Mouse (Mus musculus): Measurements from ENCODE around the gene Ubb. TPM values are rescaled to one million over a fixed set of nuclear protein-coding genes. Genes with fewer than 3 reads are reported as not detected.
"Not testable (repeated sequence)": the region's sequence is repeated elsewhere in the genome, so short reads cannot be mapped to it uniquely, and the experiment has no call there.

Gene Ubb
- 3,111 and 3,234 TPM in 2 replicates for polyA plus RNA-seq (2012; rRNA removed)
- 3,423 and 3,655 TPM in 2 replicates for polyA plus RNA-seq (2014; fragmentation: Nextera tagmentation; extraction: Ambion mirVana)

- no peaks in the 10 kb centered on the region for H3K27me3 ChIP-seq (ENCODE audit: control insufficient read depth, insufficient read depth, low read length)
- H3K9ac ChIP-seq (ENCODE audit: low read depth, low read length, severe bottlenecking), result peak within 1 kb of the TSS; percentile 91
- peak; percentile 97 for ATAC-seq (ENCODE audit: low FRiP score, low read depth)
- peaks cover 23% of the 10 kb centered on the region for H3K36me3 ChIP-seq (ENCODE audit: control insufficient read depth, insufficient read depth, low read length)
- DNase-seq (ENCODE audit: low spot score), result peak; percentile 100
- H3K9me3 ChIP-seq (ENCODE audit: control insufficient read depth, low read length), result no peaks in the 10 kb centered on the region
- H3K4me1 ChIP-seq (ENCODE audit: control insufficient read depth, insufficient read depth, low read length), result peaks cover 24% of the 10 kb centered on the region
- peak within 1 kb of the TSS; percentile 77 for H3K4me3 ChIP-seq (replicated peaks; ENCODE audit: low read length)
- peak within 1 kb of the TSS; percentile 94 for H3K4me2 ChIP-seq (replicated peaks; ENCODE audit: low read depth, low read length, severe bottlenecking)
- peak within 1 kb of the TSS; percentile 97 for H3K27ac ChIP-seq (replicated peaks; ENCODE audit: low read depth, low read length)
- peak; percentile 93; the same call in 1 of the 2 replicates for TF ChIP-seq POLR2A (IDR thresholded peaks at IDR 0.05; ENCODE audit: borderline replicate concordance, extremely low read depth, insufficient read depth, insufficient read length)
- under 1% methylated on average over 40 of the region's 40 CpGs for WGBS
These were observed at the start of gene Ubb for GRCm38 (mm10) chr11:62550727-62551225. TSS of gene Ubb (plus strand) at chr11:62551171.

- Histone ChIP-seq H3K4me2 (replicated peaks; ENCODE audit: low read depth, low read length, severe bottlenecking) (no peak overlapping the region), H3K9me3 (ENCODE audit: control insufficient read depth, low read length) (no peaks in the 10 kb centered on the region), H3K27ac (replicated peaks; ENCODE audit: low read depth, low read length) (no peak overlapping the region), H3K4me3 (replicated peaks; ENCODE audit: low read length) (no peak overlapping the region), H3K9ac (ENCODE audit: low read depth, low read length, severe bottlenecking) (no peak overlapping the region), H3K4me1 (ENCODE audit: control insufficient read depth, insufficient read depth, low read length) (no peaks in the 10 kb centered on the region), H3K36me3 (ENCODE audit: control insufficient read depth, insufficient read depth, low read length) (peaks cover 2% of the 10 kb centered on the region; the same call in 1 of the 2 replicates), H3K27me3 (ENCODE audit: control insufficient read depth, insufficient read depth, low read length) (no peaks in the 10 kb centered on the region)
- 86% methylated on average over 4 of the region's 4 CpGs for WGBS
- no peak for DNase-seq (ENCODE audit: low spot score)
- ATAC-seq (ENCODE audit: low FRiP score, low read depth), result no peak
- no peak for TF ChIP-seq POLR2A (IDR thresholded peaks at IDR 0.05; ENCODE audit: borderline replicate concordance, extremely low read depth, insufficient read depth, insufficient read length)
These were observed 43.3 kb upstream of the Ubb start for GRCm38 (mm10) chr11:62507683-62508082.

GRCm38 (mm10) chr11:62508365-62508764, 42.6 kb upstream of the Ubb start:
- not testable (repeated sequence) for H3K27ac ChIP-seq (replicated peaks; ENCODE audit: low read depth, low read length); H3K9ac ChIP-seq (ENCODE audit: low read depth, low read length, severe bottlenecking); DNase-seq (ENCODE audit: low spot score); H3K4me1 ChIP-seq (ENCODE audit: control insufficient read depth, insufficient read depth, low read length); ATAC-seq (ENCODE audit: low FRiP score, low read depth); H3K9me3 ChIP-seq (ENCODE audit: control insufficient read depth, low read length); H3K4me2 ChIP-seq (replicated peaks; ENCODE audit: low read depth, low read length, severe bottlenecking); H3K4me3 ChIP-seq (replicated peaks; ENCODE audit: low read length); H3K36me3 ChIP-seq (ENCODE audit: control insufficient read depth, insufficient read depth, low read length); H3K27me3 ChIP-seq (ENCODE audit: control insufficient read depth, insufficient read depth, low read length)
- WGBS, result 97% methylated on average over 13 of the region's 13 CpGs

GRCm38 (mm10) chr11:62508816-62509215, 42.2 kb upstream of the Ubb start:
- not testable (repeated sequence) for H3K9me3 ChIP-seq (ENCODE audit: control insufficient read depth, low read length); H3K27me3 ChIP-seq (ENCODE audit: control insufficient read depth, insufficient read depth, low read length); H3K27ac ChIP-seq (replicated peaks; ENCODE audit: low read depth, low read length); H3K4me2 ChIP-seq (replicated peaks; ENCODE audit: low read depth, low read length, severe bottlenecking); H3K9ac ChIP-seq (ENCODE audit: low read depth, low read length, severe bottlenecking); ATAC-seq (ENCODE audit: low FRiP score, low read depth); H3K4me1 ChIP-seq (ENCODE audit: control insufficient read depth, insufficient read depth, low read length); DNase-seq (ENCODE audit: low spot score); H3K36me3 ChIP-seq (ENCODE audit: control insufficient read depth, insufficient read depth, low read length); H3K4me3 ChIP-seq (replicated peaks; ENCODE audit: low read length)
- WGBS, result 97% methylated on average over 5 of the region's 5 CpGs

- Histone ChIP-seq H3K4me2 (replicated peaks; ENCODE audit: low read depth, low read length, severe bottlenecking) (no peak overlapping the region), H3K4me1 (ENCODE audit: control insufficient read depth, insufficient read depth, low read length) (no peaks in the 10 kb centered on the region), H3K36me3 (ENCODE audit: control insufficient read depth, insufficient read depth, low read length) (peaks cover 2% of the 10 kb centered on the region; the same call in 1 of the 2 replicates), H3K9ac (ENCODE audit: low read depth, low read length, severe bottlenecking) (no peak overlapping the region), H3K4me3 (replicated peaks; ENCODE audit: low read length) (no peak overlapping the region), H3K9me3 (ENCODE audit: control insufficient read depth, low read length) (no peaks in the 10 kb centered on the region), H3K27ac (replicated peaks; ENCODE audit: low read depth, low read length) (no peak overlapping the region), H3K27me3 (ENCODE audit: control insufficient read depth, insufficient read depth, low read length) (no peaks in the 10 kb centered on the region)
- no peak for ATAC-seq (ENCODE audit: low FRiP score, low read depth)
- WGBS, result 83% methylated on average over 3 of the region's 3 CpGs
- TF ChIP-seq POLR2A (IDR thresholded peaks at IDR 0.05; ENCODE audit: borderline replicate concordance, extremely low read depth, insufficient read depth, insufficient read length), result no peak
- DNase-seq (ENCODE audit: low spot score), result no peak
These were observed 41.4 kb upstream of the Ubb start for GRCm38 (mm10) chr11:62509571-62509970.

- Histone ChIP-seq H3K4me3 (replicated peaks; ENCODE audit: low read length) (no peak overlapping the region), H3K4me1 (ENCODE audit: control insufficient read depth, insufficient read depth, low read length) (no peaks in the 10 kb centered on the region), H3K4me2 (replicated peaks; ENCODE audit: low read depth, low read length, severe bottlenecking) (no peak overlapping the region), H3K36me3 (ENCODE audit: control insufficient read depth, insufficient read depth, low read length) (no peaks in the 10 kb centered on the region), H3K27ac (replicated peaks; ENCODE audit: low read depth, low read length) (no peak overlapping the region), H3K27me3 (ENCODE audit: control insufficient read depth, insufficient read depth, low read length) (no peaks in the 10 kb centered on the region), H3K9ac (ENCODE audit: low read depth, low read length, severe bottlenecking) (no peak overlapping the region), H3K9me3 (ENCODE audit: control insufficient read depth, low read length) (no peaks in the 10 kb centered on the region)
- TF ChIP-seq POLR2A (IDR thresholded peaks at IDR 0.05; ENCODE audit: borderline replicate concordance, extremely low read depth, insufficient read depth, insufficient read length), result no peak
- ATAC-seq (ENCODE audit: low FRiP score, low read depth) (no peak), DNase-seq (ENCODE audit: low spot score) (no peak)
- 87% methylated on average over 5 of the region's 5 CpGs for WGBS
These were observed 40.0 kb upstream of the Ubb start for GRCm38 (mm10) chr11:62510956-62511355.
